Mouse (Mus musculus) T-cell, adult 2 months (primary cell): ENCODE measurements around the gene Tln2.
"Not testable (repeated sequence)": the region's sequence is repeated elsewhere in the genome, so short reads cannot be mapped to it uniquely, and the experiment has no call there.

Experiments used
- DNase-seq: peaks from one replicate; pipeline ENCODE4 v3.0.0; 2022; ENCODE audit warnings: low spot score

Gene Tln2

GRCm38 (mm10) chr9:67361511-67361910 lies 198.0 kb downstream of the Tln2 start:
- DNase-seq: no peak

- DNase-seq: no peak
These were observed 205.1 kb downstream of the Tln2 start for GRCm38 (mm10) chr9:67354356-67354755.

DNA sequence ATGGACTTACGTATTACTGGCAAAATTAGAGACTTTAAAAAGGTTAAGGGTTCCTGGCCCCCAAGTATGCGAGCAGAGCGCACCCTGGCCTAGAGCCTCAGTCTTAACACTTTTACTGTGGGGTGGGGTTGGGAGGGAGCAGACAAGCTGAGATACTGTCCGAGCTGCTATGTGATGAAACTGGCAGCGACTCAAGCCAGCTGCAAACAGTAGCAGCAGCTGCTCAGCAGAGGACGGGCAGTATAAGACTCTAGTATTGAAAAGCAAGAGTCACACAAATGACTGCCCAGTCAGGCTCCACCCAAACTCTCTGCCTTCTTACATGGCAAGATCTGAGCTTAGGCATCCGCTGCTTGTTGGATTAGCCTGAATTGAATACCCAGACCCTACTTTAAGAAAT lies 206.1 kb downstream of the Tln2 start:
- no peak for DNase-seq

- DNase-seq: no peak
These were observed 210.5 kb downstream of the Tln2 start for GRCm38 (mm10) chr9:67348983-67349382.

- no peak for DNase-seq
These were observed 212.3 kb downstream of the Tln2 start for GRCm38 (mm10) chr9:67347184-67347583.

DNA sequence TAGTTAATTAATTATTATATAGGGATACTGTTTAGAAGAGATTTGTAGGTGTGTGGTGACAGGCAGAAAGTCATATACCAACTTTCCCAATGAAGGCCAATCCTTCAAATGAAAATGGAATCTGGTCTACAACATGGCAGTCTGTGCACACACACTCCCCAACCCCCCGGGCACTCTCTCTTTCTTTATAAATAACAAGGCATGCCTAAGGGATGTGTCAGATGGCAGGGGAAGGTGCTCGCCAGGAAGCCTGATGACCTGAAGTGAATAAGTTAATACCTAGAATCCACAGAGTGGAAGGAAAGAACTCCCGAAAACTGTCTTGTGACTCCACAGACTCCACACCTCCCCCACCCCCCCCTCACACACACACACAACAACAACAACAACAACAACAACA lies 228.2 kb downstream of the Tln2 start:
- DNase-seq: no peak

DNA sequence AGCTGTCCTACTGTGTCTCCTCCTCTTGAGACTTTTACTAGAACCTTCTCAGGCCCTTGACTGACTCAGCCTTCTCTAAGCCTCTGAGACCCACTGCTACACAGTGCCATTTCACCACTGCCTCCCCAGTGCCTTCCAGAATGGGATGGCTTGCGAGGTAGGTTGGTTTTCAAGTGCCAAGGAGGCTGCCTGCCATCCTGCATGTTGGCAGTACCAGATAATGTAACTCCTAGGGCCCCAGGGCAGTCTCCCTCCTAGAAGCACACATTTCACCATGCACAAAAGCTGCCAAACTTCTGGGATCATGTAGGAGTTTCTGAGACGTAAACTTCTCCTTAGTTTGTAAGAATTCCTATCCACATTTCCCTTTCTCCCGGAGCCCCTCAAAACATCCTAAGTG lies 231.1 kb downstream of the Tln2 start:
- DNase-seq: no peak

- no peak for DNase-seq
These were observed 237.6 kb downstream of the Tln2 start for GRCm38 (mm10) chr9:67321886-67322285.

DNA sequence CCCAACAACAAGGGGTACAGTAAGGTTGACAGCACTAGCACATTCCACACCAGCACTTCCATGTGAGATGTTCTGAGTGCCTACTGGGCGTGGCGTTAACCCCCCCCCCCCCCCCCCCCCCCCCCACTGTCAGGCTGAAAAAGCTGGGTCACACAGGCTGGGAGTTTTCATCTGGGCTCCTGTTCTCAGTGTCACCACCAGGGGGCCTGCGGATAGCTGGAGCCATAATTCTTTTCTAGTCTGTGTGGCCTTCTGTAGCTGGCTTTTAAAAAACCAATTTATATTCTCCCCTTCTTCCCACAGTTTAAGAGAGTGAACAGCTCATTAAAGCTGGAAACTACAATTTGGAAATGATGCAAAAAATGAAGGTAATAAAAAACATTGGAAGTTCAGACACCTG lies 244.1 kb downstream of the Tln2 start:
- DNase-seq: no peak

DNA sequence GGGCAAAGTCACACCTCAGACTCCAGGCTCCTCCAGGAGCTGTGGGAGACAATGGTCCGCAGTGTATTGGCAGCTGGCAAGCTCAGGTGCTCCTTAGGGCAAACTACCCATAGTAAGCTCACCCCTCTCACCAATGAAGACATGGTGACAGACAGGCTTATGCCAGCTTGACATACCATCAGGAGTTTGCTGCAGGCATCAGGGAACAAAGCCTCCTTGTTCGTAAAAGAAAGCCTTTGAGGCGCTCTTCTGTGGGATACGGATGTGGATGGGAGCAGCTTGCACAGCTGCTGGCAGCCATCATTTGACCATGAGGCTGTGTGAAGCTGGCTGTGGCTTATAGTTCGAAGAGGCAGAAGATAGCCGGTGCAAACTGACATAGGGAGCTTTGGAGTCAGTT lies 254.5 kb downstream of the Tln2 start:
- DNase-seq: no peak

DNA sequence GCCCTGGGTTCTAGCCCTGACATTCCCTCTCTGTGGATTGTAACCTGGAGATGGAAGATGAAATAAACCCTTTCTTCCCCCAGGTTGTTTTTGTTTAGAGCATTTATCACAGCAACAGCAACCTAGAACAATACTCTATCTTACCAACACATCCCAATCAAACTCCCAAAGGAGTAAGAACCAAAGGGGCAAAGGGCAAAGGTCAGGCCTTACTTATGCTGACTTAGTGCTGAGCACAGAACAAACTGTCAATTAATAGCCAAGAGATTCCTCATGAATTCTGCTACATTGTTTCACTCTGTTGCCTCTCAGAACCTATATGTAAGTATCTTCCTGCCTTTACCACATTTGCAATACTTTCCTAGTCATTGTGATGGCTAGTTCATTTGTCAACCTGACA lies 255.5 kb downstream of the Tln2 start:
- no peak for DNase-seq

DNA sequence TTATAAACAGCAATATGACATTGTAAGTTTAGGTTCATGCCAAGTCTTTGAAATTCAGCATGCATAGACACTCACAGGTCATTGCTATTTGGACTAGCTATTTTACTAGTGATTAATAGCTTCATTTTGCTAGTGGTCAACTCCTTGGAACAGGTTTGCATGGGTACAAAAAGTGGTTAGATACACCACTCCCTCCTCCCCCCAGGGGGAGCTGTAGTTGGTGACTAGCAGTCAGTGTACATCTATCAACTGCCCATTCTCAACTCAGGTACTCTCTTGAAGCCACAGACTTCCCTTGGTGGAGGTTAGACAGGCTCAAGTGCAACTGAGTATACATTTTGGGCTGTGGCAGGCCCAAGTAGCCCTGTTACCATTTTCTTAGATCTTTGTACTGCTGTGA lies 256.5 kb downstream of the Tln2 start:
- DNase-seq: no peak

- no peak for DNase-seq
These were observed 257.0 kb downstream of the Tln2 start for GRCm38 (mm10) chr9:67302386-67302989.

DNA sequence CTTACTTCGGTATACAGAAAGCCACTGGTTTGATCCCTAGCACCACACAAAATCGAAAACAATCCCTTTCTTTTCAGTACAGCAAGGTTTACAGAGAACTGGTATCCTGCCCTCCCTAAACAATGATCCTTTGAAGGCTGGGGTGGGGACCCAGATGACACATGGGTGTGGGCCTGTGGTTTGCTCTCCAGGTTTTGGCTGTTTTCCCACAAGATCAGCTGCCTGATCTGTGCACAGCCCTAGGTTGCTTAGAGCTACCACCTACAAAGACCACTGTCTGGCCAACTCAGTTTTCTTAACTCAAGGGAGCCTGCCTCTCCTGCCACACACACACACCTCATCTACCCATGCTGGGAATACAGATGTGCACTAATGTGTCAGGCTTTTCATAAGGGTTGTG lies 257.9 kb downstream of the Tln2 start:
- no peak for DNase-seq

GRCm38 (mm10) chr9:67300769-67301168 lies 258.7 kb downstream of the Tln2 start:
- DNase-seq: no peak

- no peak for DNase-seq
These were observed 259.2 kb downstream of the Tln2 start for GRCm38 (mm10) chr9:67300346-67300745.

DNA sequence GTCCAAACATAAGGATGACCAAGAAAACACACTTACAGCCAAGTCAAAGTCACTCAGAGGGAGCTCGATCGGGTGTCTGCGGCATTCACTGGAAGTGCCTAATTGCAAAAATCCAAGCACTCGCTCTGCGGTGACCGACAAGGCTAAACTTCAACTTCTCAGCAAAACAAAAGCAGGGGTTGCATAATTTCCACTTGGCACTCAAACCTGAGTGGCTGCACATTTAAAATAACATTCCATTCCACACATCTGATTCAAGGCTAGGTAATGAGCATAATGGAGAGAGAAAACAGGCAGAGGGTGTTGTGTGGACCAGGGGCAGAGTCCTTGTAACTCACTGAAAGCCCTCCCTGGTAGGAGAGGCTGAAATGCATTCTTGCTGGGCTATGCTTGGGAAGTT lies 260.3 kb downstream of the Tln2 start:
- DNase-seq: no peak

DNA sequence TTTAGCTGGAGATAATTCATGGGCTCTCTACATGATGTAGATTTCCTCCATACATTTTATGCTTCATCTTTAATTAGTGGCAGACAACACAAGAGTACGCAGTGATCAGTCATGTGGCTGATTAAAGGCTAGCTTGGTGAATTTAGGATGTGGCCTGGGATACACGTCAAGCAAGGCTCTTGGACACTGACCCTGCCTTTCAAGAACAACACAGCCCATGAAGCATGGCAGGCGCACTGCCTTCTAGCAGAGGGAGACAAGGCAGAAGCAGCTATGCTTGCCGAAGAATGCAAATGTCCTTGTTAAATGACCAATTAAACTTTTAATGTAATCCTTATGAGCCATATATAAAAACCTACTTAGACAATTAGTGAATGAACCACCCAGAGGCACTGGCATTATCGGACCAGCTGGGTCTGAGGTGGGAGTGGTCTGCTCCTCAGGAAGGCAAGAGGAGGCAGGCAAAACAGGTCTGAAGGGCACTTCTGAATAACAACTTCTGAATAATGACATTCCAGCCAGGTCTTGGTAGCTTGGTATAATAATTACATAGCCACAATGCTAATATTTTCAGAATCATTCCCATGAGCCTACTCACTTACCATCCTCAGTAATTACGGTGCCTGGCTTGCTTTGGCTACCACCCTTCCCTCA lies 262.1 kb downstream of the Tln2 start:
- DNase-seq: no peak

DNA sequence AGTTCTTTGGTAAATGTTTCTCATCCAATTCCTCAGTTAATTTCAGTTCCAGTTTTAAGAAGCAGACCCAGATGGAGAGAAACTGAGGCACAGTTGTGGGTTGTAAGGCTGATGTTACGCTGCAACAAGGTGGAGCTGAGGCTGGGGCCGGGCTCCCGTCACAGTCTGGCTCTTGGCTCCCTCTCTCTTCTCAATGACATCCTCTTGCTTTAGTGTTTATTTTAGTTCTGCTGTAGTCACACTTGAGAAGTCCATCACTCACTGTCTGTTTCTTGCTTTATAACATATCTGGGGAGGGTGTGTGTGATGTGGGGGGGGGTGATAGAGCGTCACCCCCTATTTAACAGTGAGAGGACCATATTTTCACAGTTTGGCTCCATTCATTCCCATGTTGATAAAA lies 272.0 kb downstream of the Tln2 start:
- no peak for DNase-seq

DNA sequence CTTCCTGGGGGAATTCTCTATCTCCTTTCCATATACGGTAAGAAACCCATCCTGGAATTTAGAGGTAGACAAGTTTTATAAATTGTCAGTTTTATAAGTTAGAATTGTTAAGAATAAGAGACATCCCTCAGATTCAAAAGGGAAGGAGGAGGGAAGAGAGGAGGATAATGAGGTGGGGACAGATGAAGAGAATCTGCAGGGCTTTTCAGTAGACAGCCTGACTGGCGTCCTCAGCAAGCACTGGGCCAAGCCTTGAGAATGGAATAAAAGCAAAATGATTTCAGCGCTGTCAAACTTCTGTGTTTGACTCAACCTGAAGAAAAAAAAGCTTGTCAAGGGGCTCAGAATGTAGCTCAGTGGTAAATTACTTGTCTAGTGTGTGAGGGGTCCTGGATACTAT lies 272.7 kb downstream of the Tln2 start:
- DNase-seq: no peak

DNA sequence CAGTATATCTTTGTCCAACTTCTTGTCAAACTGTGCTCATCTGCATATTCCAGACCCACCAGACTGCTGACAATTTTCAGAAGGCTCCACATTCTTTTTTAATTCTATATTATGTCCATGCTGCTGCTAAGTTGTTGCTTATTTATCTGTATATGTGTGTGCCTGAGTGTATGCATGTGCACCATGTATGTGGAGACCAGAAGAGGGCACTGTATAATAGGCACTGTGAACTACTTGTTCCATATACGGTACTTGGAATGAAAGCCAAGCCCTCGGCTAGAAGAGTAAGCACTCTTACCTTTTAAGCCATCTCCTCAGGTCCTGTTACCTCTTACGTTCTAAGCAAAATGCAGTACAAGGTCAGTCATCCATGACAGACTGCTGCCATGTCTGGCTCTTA lies 274.0 kb downstream of the Tln2 start:
- no peak for DNase-seq

GRCm38 (mm10) chr9:67281812-67282211 lies 277.7 kb downstream of the Tln2 start:
- no peak for DNase-seq

- not testable (repeated sequence) for DNase-seq
These were observed 279.2 kb downstream of the Tln2 start for GRCm38 (mm10) chr9:67280311-67280710.

DNA sequence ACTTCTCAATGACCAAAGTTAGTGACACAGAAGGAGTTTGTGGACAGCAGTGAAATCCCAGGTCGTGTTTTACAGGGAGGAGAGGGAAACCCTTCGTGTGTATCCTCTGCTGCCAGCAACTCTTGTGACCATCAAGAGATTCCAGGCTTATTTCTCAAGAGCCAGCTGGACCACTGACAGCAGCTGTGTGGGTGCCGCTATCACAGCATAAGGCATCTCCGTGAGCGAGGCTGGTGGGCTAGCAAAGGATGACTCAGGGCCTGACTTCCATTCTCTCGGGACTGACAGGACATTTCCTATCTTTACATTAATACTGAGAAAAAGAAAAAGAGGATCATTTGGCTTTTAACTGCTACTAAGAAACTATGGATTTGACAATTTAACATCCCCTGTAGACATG lies 283.1 kb downstream of the Tln2 start:
- no peak for DNase-seq
